Mouse (Mus musculus): ENCODE measurements around the gene Gm10277. TPM values are rescaled to one million over a fixed set of nuclear protein-coding genes. Genes with fewer than 3 reads are reported as not detected.

The Gm10277 gene
- total and polyA plus RNA-seq, 3 experiments: 0.10 TPM; not detected in 2

DNA sequence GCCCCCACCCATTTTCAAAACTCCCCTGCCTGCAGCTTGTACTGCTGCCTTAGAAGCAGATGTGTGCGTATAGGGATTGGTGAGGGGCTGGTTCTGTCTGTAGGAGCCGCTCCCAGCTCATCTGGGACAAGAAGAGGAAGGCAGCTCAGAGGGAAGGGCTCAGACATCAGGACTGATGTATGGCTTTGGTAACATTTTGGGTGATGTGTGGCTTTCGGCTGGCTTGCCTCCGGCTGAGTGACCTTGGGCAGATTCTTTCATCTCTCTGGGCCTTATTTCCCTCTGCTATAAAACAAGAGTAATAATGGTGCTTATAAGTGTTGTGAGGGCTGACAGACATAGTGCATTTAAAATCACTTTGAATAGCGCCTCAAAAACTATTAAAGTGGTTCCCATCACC, 2.0 kb upstream of the Gm10277 start:
- Histone ChIP-seq H3K27ac (ENCODE audit: insufficient read depth, low read depth) (no peak overlapping the region), H3K9ac (ENCODE audit: insufficient read depth, low read depth) (no peak overlapping the region), H3K4me3 (replicated peaks in 1 of 3; ENCODE audit: low read depth in 2 of 3, low read length in 2 of 3, poor library complexity in 1 of 3) (no peak overlapping the region), H3K4me2 (ENCODE audit: insufficient read depth, low read depth, poor library complexity, severe bottlenecking) (no peak overlapping the region), H3K9me3 (replicated peaks; ENCODE audit: low read length) (no peaks in the 10 kb centered on the region), H3K27me3 (replicated peaks) (no peaks in the 10 kb centered on the region), H3K4me1 (ENCODE audit: control insufficient read depth in 1 of 2, insufficient read depth in 2 of 2) (peaks cover 17 to 61% of the 10 kb centered on the region in 2 experiments), H3K36me3 (replicated peaks in 1 of 2; ENCODE audit: control insufficient read depth in 1 of 2, insufficient read depth in 1 of 2, low read length in 1 of 2) (peaks cover 0 to 4% of the 10 kb centered on the region in 2 experiments), H3K79me2 (replicated peaks; ENCODE audit: control insufficient read depth, extremely low read depth, insufficient read depth, poor library complexity, severe bottlenecking) (no peaks in the 10 kb centered on the region)
- no peak for TF ChIP-seq SMC3 (IDR thresholded peaks at IDR 0.05; ENCODE audit: low read depth, low read length)
- no peak for TF ChIP-seq IRF4 (IDR thresholded peaks at IDR 0.05; ENCODE audit: low read depth, low read length)
- TF ChIP-seq CHD2 (IDR thresholded peaks at IDR 0.05; ENCODE audit: low read length): no peak
- TF ChIP-seq BHLHE40 (IDR thresholded peaks at IDR 0.05; ENCODE audit: low read depth, low read length): no peak
- TF ChIP-seq POLR2A (IDR thresholded peaks at IDR 0.05; ENCODE audit: low read depth, low read length): no peak
- TF ChIP-seq MAFK (IDR thresholded peaks at IDR 0.05; ENCODE audit: insufficient replicate concordance, low read length): no peak
- no peak for DNase-seq (ENCODE audit: extremely low read depth)
- dilution Hi-C loops (cut with MboI; ENCODE audit: extremely low pct_ligation_motif_present, extremely low pct_unique_long_range_greater_than_20kb, low sequenced_read_pairs) (no loop called here), in situ Hi-C loops (cut with MboI; ENCODE audit: low pct_ligation_motif_present, low pct_unique_long_range_greater_than_20kb, low sequenced_read_pairs) (loop anchor here (5.0 to 25.0 kb wide), 2 partner anchors 42 to 677 kb away; no protein-coding TSS in a partner anchor)

DNA sequence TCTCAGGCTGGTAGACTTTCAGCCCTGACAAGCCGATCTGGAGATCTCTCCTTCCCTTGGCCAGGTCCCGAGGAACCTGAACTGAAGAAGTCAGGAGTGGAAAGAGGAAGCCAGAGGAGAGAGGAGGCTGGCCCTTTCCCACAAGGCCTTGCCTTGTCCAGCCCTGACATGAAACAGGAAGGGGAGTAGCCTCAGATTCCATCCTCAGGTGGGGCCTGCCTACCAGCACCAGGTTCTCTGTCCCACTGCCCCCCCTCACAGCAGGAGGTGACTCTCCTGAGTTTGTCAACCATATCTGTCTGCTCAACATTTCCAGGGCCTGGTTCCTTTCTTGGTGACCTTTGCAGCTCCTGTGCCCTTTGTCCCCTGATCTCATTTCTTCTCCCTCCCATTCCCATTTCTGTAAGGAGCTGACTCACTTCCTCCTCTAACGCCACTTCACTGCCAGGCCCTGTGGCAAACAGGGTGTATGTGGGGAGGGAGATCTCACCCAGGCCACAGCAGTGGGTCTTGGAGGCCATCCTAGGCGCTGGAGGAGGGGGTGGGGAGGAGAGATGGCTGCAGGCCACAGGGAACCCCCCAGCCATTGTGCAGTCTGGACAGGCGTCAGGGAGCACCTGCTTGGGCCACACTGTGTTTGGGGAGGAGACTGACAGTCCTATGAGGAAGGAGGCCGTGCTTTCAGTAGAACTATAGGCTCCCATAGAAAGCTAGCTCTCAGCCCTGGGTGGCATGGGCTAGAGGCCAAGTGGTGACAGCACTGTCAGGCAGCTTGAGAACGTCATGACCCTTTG, 1.6 kb downstream of the Gm10277 start:
- dilution Hi-C loops (cut with MboI; ENCODE audit: extremely low pct_ligation_motif_present, extremely low pct_unique_long_range_greater_than_20kb, low sequenced_read_pairs) (no loop called here), in situ Hi-C loops (cut with MboI; ENCODE audit: low pct_ligation_motif_present, low pct_unique_long_range_greater_than_20kb, low sequenced_read_pairs) (loop anchor here (5.0 to 25.0 kb wide), 2 partner anchors 39 to 674 kb away; no protein-coding TSS in a partner anchor)
- peak; percentile 48 for DNase-seq (ENCODE audit: extremely low read depth)
- H3K4me3 ChIP-seq (replicated peaks in 1 of 3; ENCODE audit: low read depth in 2 of 3, low read length in 2 of 3, poor library complexity in 1 of 3): no peak overlapping the region
- H3K36me3 ChIP-seq (replicated peaks in 1 of 2; ENCODE audit: control insufficient read depth in 1 of 2, insufficient read depth in 1 of 2, low read length in 1 of 2): peaks cover 0 to 4% of the 10 kb centered on the region in 2 experiments
- H3K4me1 ChIP-seq (ENCODE audit: control insufficient read depth in 1 of 2, insufficient read depth in 2 of 2): peaks cover 8 to 50% of the 10 kb centered on the region in 2 experiments
- no peak overlapping the region for H3K4me2 ChIP-seq (ENCODE audit: insufficient read depth, low read depth, poor library complexity, severe bottlenecking)
- H3K9ac ChIP-seq (ENCODE audit: insufficient read depth, low read depth): no peak overlapping the region
- no peaks in the 10 kb centered on the region for H3K9me3 ChIP-seq (replicated peaks; ENCODE audit: low read length)
- no peaks in the 10 kb centered on the region for H3K27me3 ChIP-seq (replicated peaks)
- H3K27ac ChIP-seq (ENCODE audit: insufficient read depth, low read depth): no peak overlapping the region
- H3K79me2 ChIP-seq (replicated peaks; ENCODE audit: control insufficient read depth, extremely low read depth, insufficient read depth, poor library complexity, severe bottlenecking): no peaks in the 10 kb centered on the region
- TF ChIP-seq RAD21 (IDR thresholded peaks at IDR 0.05; ENCODE audit: low read depth, low read length): no peak
- TF ChIP-seq CHD1 (IDR thresholded peaks at IDR 0.05; ENCODE audit: low read depth, low read length): no peak
- no peak for TF ChIP-seq EP300 (IDR thresholded peaks at IDR 0.05; ENCODE audit: low read length)
- TF ChIP-seq NELFE (IDR thresholded peaks at IDR 0.05; ENCODE audit: low read depth, low read length): no peak
- no peak for TF ChIP-seq ZNF384 (IDR thresholded peaks at IDR 0.05; ENCODE audit: low read depth, low read length)
- no peak for TF ChIP-seq JUND (conservative IDR thresholded peaks at IDR 0.05; ENCODE audit: low read depth, low read length)
- no peak for TF ChIP-seq SIN3A (IDR thresholded peaks at IDR 0.05; ENCODE audit: low read length)
- no peak for TF ChIP-seq MAFK (IDR thresholded peaks at IDR 0.05; ENCODE audit: insufficient replicate concordance, low read length)
- peak; percentile 27; the same call in 1 of the 2 replicates for TF ChIP-seq POLR2A (IDR thresholded peaks at IDR 0.05; ENCODE audit: low read depth, low read length)
- no peak for TF ChIP-seq KAT2A (IDR thresholded peaks at IDR 0.05; ENCODE audit: insufficient replicate concordance, low read length)
- no peak for TF ChIP-seq SMC3 (IDR thresholded peaks at IDR 0.05; ENCODE audit: low read depth, low read length)
- no peak for TF ChIP-seq MYC (IDR thresholded peaks at IDR 0.05; ENCODE audit: low read depth, low read length)
- TF ChIP-seq TCF12 (IDR thresholded peaks at IDR 0.05; ENCODE audit: low read depth, low read length): no peak
- TF ChIP-seq MEF2A (IDR thresholded peaks at IDR 0.05; ENCODE audit: borderline replicate concordance, low read depth, low read length): no peak
- TF ChIP-seq GABPA (IDR thresholded peaks at IDR 0.05; ENCODE audit: insufficient replicate concordance, low read depth, low read length): no peak
- TF ChIP-seq CHD2 (IDR thresholded peaks at IDR 0.05; ENCODE audit: low read length): no peak
- no peak for TF ChIP-seq E2F4 (IDR thresholded peaks at IDR 0.05; ENCODE audit: insufficient replicate concordance, low read depth, low read length)
- no peak for TF ChIP-seq MAX (IDR thresholded peaks at IDR 0.05; ENCODE audit: low read length)
- no peak for TF ChIP-seq ETS1 (conservative IDR thresholded peaks at IDR 0.05; ENCODE audit: low read depth, low read length)
- no peak for TF ChIP-seq POLR2AphosphoS2 (IDR thresholded peaks at IDR 0.05; ENCODE audit: low read depth, low read length)
- TF ChIP-seq ELF1 (IDR thresholded peaks at IDR 0.05; ENCODE audit: low read depth, low read length): peak; percentile 31; the same call in 1 of the 2 replicates
- TF ChIP-seq HCFC1 (IDR thresholded peaks at IDR 0.05; ENCODE audit: low read depth, low read length): peak; percentile 25; the same call in 1 of the 2 replicates
- TF ChIP-seq TBP (conservative IDR thresholded peaks at IDR 0.05; ENCODE audit: low read depth, low read length): no peak
- TF ChIP-seq ZKSCAN1 (IDR thresholded peaks at IDR 0.05; ENCODE audit: borderline replicate concordance, low read depth, low read length): no peak
- peak; percentile 35; the same call in 1 of the 2 replicates for TF ChIP-seq IRF4 (IDR thresholded peaks at IDR 0.05; ENCODE audit: low read depth, low read length)
- no peak for TF ChIP-seq ZC3H11A (IDR thresholded peaks at IDR 0.05; ENCODE audit: low read depth, low read length)
- no peak for TF ChIP-seq RCOR1 (conservative IDR thresholded peaks at IDR 0.05; ENCODE audit: low read depth, low read length)
- no peak for TF ChIP-seq CTCF (conservative IDR thresholded peaks at IDR 0.05 in 1 of 2, IDR thresholded peaks at IDR 0.05 in 1 of 2; ENCODE audit: low read depth in 2 of 2, low read length in 2 of 2)
- TF ChIP-seq PAX5 (IDR thresholded peaks at IDR 0.05; ENCODE audit: low read length): no peak
- TF ChIP-seq MAZ (IDR thresholded peaks at IDR 0.05; ENCODE audit: low read depth, low read length): no peak

Measured in CH12.LX (cell line).